16 mouse cellular contexts compared by ENCODE assay signal in the genomic region with DNA sequence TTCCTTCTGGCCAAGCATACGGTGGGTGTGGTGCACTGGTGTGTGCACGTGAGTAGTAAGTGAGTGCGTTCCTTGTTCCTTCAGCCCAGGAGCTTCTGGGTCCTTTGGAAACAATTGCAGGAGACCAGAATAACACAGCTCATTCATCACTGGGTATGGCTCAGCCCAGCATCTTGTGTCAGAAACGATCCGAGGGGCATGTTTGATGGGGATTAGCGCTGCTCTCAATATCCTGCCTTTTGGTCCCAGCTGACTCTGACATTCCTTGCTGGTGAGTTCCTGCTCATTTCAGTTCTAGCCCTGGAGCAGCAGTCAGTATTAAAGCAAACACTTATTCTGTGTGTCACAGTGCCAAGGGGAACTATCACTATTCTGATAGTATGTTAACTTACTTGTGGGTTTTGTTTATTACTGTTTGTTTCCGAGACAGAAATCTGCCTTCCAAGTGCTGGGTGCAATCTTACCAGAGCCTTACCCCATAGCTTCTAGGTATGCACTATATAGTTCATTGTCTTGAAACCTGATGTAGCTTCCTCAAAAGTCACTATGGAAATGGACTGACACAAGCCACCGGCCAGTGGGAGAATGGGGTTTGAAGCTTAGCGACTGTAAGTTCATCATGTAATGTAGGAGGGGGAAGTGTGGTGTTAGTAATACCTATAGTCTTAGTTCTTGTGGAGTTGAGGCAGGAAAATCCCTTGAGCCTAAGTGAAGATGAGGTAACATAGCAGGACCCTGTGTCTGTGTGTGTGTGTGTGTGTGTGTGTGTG.
"Had no signal": no experiment of that assay in that cellular context is flagged by ENCODE, and none has a peak within 500 bp of the region (broad histone marks: within the 10 kb centered on the region; RNA-seq: fewer than 3 reads in every experiment).

No protein-coding gene starts in this region.

- H3K4me3 ChIP-seq: limb, embryonic 12.5 days; liver, embryonic 13.5 days; megakaryocyte, embryonic 14.5 days; midbrain, embryonic 15.5 days; neural tube, embryonic 12.5 days had no signal

- H3K27me3 ChIP-seq: limb, embryonic 12.5 days; liver, embryonic 13.5 days; midbrain, embryonic 15.5 days; neural tube, embryonic 12.5 days had no signal

- H3K9ac ChIP-seq: limb, embryonic 12.5 days; liver, embryonic 13.5 days; liver, postnatal 0 days; midbrain, embryonic 15.5 days; neural tube, embryonic 12.5 days had no signal

- ATAC-seq: liver, postnatal 0 days; midbrain, embryonic 15.5 days had no signal

- DNase-seq: kidney, adult 11 months; kidney, adult 9 months; kidney, postnatal 36 days; layer of hippocampus, adult 9-11 months; layer of hippocampus, postnatal 36 days; liver; liver, embryonic 13.5 days; liver, postnatal 0 days; right cerebral cortex, postnatal 14 days; thymus, adult 18-20 months; thymus, postnatal 14 days had no signal

- H3K4me1 ChIP-seq: megakaryocyte, embryonic 14.5 days; midbrain, embryonic 15.5 days; neural tube, embryonic 12.5 days had no signal

- H3K27ac ChIP-seq: kidney, postnatal 0 days; limb, embryonic 12.5 days; liver, embryonic 13.5 days; midbrain, embryonic 15.5 days; neural tube, embryonic 12.5 days had no signal

- H3K36me3 ChIP-seq: limb, embryonic 12.5 days; liver, embryonic 13.5 days; midbrain, embryonic 15.5 days; neural tube, embryonic 12.5 days had no signal
